Mouse (Mus musculus) neural tube, embryonic 14.5 days (tissue): ENCODE measurements around the gene Gm20388. TPM values are rescaled to one million over a fixed set of nuclear protein-coding genes. Genes with fewer than 3 reads are reported as not detected.

Source experiments
- ATAC-seq: fragments of 200-750 bp; cut with Nextera tagmentation; 2 replicates; pipeline ENCODE4 v1.8.0; 2017; ENCODE audit warnings: low read depth, mild to moderate bottlenecking, moderate TSS enrichment, moderate library complexity
- H3K27ac ChIP-seq: fragments of 300-500 bp; sonication (generic); 2 replicates; pipeline ENCODE4 v1.5.1; 2014; ENCODE audit warnings: low read depth, mild to moderate bottlenecking, control low read depth, low read length, moderate library complexity, mixed read lengths
- H3K27me3 ChIP-seq: fragments of 300-500 bp; sonication (generic); 2 replicates; pipeline ENCODE4 v1.6.1; 2014; ENCODE audit warnings: low read length; ENCODE audit not compliant: control insufficient read depth, insufficient read depth
- H3K36me3 ChIP-seq: fragments of 300-500 bp; sonication (generic); 2 replicates; pipeline ENCODE4 v1.6.1; 2014; ENCODE audit warnings: low read length, mixed read lengths; ENCODE audit not compliant: control insufficient read depth, insufficient read depth
- H3K4me1 ChIP-seq: fragments of 300-500 bp; sonication (generic); 2 replicates; pipeline ENCODE4 v1.6.1; 2014; ENCODE audit warnings: low read length; ENCODE audit not compliant: control insufficient read depth, insufficient read depth
- H3K4me2 ChIP-seq: fragments of 300-500 bp; sonication (generic); 2 replicates; pipeline ENCODE4 v1.6.1; 2014; ENCODE audit warnings: mild to moderate bottlenecking, low read depth, low read length, control low read depth
- H3K4me3 ChIP-seq: fragments of 300-500 bp; sonication (generic); 2 replicates; pipeline ENCODE4 v1.5.1; 2014; ENCODE audit warnings: low read depth, low read length, control low read depth, mixed read lengths
- H3K9ac ChIP-seq: fragments of 300-500 bp; sonication (generic); replicated peaks from 2 replicates; pipeline ENCODE4 v1.6.1; 2014; ENCODE audit warnings: low read depth, mild to moderate bottlenecking, control low read depth, low read length, mixed read lengths
- H3K9me3 ChIP-seq: fragments of 300-500 bp; sonication (generic); 2 replicates; pipeline ENCODE4 v1.6.1; 2016; ENCODE audit warnings: low read length; ENCODE audit not compliant: control insufficient read depth
- WGBS: fragments of 180-500 bp; shearing (Covaris S2); extraction: QIAGEN DNeasy Blood & Tissue Kit; methylation state at CpG from one replicate; pipeline ENCODE4 v1.1.7; 2014; 5-methylcytosine and 5-hydroxymethylcytosine counted together
- polyA plus RNA-seq: library from polyadenylated mRNA; unstranded; fragments of >200 nt; fragmentation: Nextera tagmentation; extraction: Ambion mirVana; gene quantifications from 2 replicates; pipeline ENCODE4 v1.2.1, GENCODE M21; 2014

Gm20388 gene
- polyA plus RNA-seq, 1 experiment from 2014 or later: 10.3 TPM

DNA sequence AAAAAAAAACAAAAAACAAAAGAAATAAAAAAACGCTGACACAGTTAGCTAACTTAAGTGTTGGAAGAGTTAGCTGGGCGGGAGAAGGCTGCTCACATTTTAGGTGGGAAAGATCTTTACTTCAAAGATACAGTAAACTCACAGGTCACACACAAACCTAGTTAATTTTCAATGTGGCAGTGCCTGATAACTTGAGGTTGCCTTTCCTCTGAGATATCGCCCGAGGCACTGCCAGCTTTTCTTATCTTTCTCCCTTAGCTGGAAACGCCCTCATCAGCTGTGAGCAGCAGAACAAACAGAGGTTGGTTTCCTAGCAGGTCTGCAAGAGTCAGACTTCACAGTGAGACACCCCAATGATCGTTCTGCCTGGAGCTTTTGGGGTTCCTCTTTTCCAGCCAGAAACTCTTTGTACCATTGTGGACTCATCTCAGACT is 4078.0 kb downstream of the Gm20388 start:
- Histone ChIP-seq H3K36me3 (no peaks in the 10 kb centered on the region), H3K27ac (no peak overlapping the region), H3K4me2 (no peak overlapping the region), H3K9ac (no peak overlapping the region), H3K27me3 (no peaks in the 10 kb centered on the region), H3K4me3 (no peak overlapping the region), H3K4me1 (no peaks in the 10 kb centered on the region), H3K9me3 (no peaks in the 10 kb centered on the region)
- 88% methylated on average over 6 of the region's 6 CpGs for WGBS
- no peak for ATAC-seq

DNA sequence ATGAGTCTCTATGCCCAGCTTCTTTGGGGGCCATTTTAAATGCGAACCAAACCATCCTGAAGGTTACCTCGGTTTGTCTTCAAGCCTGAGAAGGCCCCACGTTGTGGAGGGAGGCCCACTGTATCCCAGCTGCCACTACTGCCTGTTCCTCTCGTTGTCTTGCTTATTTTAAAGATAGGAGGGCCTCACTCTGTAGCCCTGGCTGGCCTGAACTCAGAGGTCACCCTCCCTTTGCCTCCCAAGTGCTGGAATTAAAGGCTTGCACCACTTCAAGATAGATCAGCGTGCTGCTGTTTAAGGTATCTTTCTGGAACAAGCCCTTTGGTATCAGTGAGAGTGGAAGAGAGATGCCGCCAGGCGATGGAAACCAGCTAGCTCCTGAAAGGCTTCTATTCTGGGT is 4078.5 kb downstream of the Gm20388 start:
- H3K27ac ChIP-seq: no peak overlapping the region
- WGBS: 82% methylated on average over 7 of the region's 7 CpGs
- no peaks in the 10 kb centered on the region for H3K9me3 ChIP-seq
- H3K36me3 ChIP-seq: no peaks in the 10 kb centered on the region
- ATAC-seq: no peak
- no peaks in the 10 kb centered on the region for H3K4me1 ChIP-seq
- no peaks in the 10 kb centered on the region for H3K27me3 ChIP-seq
- H3K4me3 ChIP-seq: no peak overlapping the region
- no peak overlapping the region for H3K4me2 ChIP-seq
- no peak overlapping the region for H3K9ac ChIP-seq

DNA sequence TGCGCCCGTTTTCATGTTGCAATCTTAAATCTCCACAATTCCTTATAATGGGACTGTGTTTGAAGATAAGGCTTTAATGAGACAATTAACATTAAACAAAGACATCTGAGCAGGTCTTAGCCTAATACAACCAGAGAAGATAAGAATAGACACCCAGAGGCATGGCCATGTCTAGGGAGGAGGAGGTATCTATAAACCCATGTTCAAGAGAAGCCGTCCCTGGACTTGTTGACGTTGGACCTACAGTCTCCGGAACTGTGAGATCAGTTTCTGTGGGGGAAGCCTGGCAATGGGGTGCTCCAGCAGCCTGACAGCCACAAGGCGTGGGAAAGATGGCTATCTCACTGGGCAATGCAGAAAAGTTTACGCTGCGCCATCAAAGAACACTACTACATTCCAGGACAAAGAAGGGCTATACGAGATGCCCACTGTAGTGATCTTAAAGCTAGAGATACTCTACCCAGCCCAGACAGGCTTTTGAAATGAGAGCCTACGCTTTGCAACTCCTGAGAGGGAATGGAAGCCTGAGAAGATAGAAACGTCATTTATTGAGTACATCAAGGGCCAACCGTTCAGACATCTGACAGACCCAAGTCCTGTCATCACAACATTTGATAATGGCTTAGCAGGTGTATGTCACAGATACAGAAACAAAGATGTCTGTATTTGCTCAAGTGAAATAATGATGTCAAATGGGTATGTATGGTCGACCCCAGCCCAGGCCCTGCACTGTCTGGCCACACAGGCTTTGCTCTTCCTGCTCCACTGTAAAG is 4079.8 kb downstream of the Gm20388 start:
- H3K36me3 ChIP-seq: 0 out of 2 replicates have a peak, but pooled peaks cover 3% of the 10 kb centered on the region
- H3K27me3 ChIP-seq: no peaks in the 10 kb centered on the region
- no peaks in the 10 kb centered on the region for H3K9me3 ChIP-seq
- WGBS: 92% methylated on average over 13 of the region's 13 CpGs
- no peak overlapping the region for H3K4me3 ChIP-seq
- ATAC-seq: no peak
- no peak overlapping the region for H3K4me2 ChIP-seq
- no peak overlapping the region for H3K27ac ChIP-seq
- H3K4me1 ChIP-seq: no peaks in the 10 kb centered on the region
- H3K9ac ChIP-seq: no peak overlapping the region

DNA sequence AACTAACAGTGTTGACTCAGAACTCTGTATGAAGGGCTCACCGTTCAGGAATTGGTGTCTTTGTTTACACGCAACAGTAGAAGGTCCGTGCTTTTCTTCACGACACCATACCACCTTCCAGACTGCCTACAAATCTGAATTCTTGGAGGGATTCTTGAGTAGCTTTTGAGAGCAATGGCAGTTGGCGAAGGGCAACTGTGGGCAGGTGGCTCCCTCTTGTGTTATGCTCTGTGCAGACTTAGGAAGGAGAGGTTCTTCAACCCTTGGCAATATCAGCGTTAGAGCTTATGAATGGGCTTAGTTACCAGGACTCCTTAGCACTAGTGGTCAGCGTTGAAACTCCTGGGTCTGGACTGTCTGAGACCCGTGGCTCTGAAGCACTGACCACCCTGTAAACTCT is 4081.9 kb downstream of the Gm20388 start:
- Histone ChIP-seq H3K4me1 (no peaks in the 10 kb centered on the region), H3K27me3 (no peaks in the 10 kb centered on the region), H3K4me3 (no peak overlapping the region), H3K9ac (no peak overlapping the region), H3K9me3 (no peaks in the 10 kb centered on the region), H3K4me2 (no peak overlapping the region), H3K36me3 (peaks cover 11% of the 10 kb centered on the region), H3K27ac (no peak overlapping the region)
- no peak for ATAC-seq
- 85% methylated on average over 8 of the region's 8 CpGs for WGBS

DNA sequence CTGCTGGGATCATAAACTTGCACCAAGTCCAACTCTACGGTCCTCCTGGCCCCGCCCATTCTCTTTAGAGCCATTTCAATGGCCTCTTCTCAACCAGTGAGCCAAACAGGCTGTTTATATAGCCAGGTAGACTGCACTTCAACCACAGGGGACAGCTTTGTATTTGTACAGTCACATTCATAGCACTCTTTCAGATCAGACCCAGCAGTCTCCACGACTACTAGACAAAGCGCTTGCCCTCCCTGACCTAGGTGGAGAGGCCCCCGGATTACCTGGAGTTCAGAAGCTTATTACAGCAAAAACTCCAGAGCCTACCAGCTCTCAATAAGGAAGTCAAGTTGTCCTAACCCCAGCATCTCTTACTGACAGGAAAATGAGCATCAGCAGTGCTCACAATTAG is 4083.0 kb downstream of the Gm20388 start:
- Histone ChIP-seq H3K4me3 (no peak overlapping the region), H3K27ac (no peak overlapping the region), H3K4me2 (no peak overlapping the region), H3K27me3 (no peaks in the 10 kb centered on the region), H3K36me3 (peaks cover 11% of the 10 kb centered on the region), H3K9ac (no peak overlapping the region), H3K4me1 (no peaks in the 10 kb centered on the region), H3K9me3 (no peaks in the 10 kb centered on the region)
- 92% methylated on average over 5 of the region's 5 CpGs for WGBS
- ATAC-seq: no peak

DNA sequence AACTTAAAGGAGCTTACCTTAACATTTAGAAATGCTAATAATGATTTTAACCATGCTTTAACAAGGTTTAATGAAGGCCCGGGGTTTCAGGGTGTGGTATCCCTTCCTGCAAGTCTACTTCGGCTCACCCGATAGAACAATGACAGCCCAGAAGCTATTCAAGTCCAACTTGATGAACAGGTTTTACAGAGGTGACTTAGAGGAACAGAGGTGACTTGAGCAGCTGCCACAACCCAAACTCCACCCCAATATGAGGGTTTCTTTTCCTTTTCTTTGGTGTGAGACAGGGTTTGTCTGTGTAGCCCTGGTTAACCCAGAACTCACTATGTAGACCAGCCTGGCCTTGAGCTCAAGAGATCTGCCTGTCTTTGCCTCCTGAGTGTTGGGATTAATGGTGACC is 4083.4 kb downstream of the Gm20388 start:
- H3K27me3 ChIP-seq: no peaks in the 10 kb centered on the region
- no peak for ATAC-seq
- H3K9me3 ChIP-seq: no peaks in the 10 kb centered on the region
- H3K9ac ChIP-seq: no peak overlapping the region
- H3K4me2 ChIP-seq: no peak overlapping the region
- no peaks in the 10 kb centered on the region for H3K4me1 ChIP-seq
- H3K4me3 ChIP-seq: no peak overlapping the region
- H3K27ac ChIP-seq: no peak overlapping the region
- H3K36me3 ChIP-seq: peaks cover 11% of the 10 kb centered on the region
- 97% methylated on average over 3 of the region's 3 CpGs for WGBS

DNA sequence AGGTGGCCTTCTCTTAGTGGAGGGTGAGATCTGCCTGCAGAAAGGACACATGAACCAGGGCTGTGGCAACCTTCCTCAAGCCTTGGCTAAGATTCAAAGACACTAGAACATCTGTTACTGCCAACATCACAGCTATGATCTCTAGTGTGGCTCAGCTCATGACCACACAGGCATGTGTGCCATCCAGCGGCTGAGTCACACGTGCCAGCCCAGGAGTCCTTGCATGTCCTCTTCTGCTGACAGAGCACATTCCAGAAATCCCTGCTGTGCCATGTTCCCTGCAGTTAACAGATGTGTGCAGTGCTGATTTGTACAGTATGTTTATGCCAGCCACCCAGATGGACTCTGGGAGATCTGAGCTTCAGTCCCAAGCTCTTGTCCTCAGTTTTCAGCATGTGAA is 4088.9 kb downstream of the Gm20388 start:
- no peak for ATAC-seq
- Histone ChIP-seq H3K9ac (no peak overlapping the region), H3K4me1 (no peaks in the 10 kb centered on the region), H3K36me3 (peaks cover 33% of the 10 kb centered on the region), H3K27me3 (no peaks in the 10 kb centered on the region), H3K9me3 (no peaks in the 10 kb centered on the region), H3K4me2 (no peak overlapping the region), H3K27ac (no peak overlapping the region), H3K4me3 (no peak overlapping the region)
- 68% methylated on average over 2 of the region's 2 CpGs for WGBS

DNA sequence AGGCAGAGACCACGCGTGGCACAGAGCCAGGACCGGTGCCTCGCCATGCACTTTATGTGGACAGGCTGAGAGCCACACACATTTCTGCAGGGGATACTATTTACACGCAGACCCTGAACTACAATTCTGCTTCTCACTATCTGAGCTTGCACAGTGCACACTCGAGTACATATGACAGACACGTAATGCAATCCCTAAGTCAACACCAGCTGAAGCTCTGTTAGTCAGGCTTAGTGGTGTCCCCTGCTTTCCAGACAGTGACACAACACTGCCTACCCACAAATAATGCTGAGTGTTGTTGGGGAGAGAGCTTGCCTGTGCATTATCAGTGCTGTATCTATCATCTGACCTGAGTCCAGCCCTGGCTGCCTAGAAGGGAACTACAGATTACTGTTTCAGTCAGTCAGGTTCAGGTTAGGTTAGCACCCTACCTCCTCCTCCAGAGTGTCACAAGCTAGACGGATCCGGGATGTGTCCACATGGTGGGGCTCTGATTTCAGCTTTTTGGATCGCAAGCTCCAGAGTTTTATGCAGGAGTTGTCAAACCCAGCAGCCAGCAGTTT is 4092.0 kb downstream of the Gm20388 start:
- WGBS: 96% methylated on average over 10 of the region's 10 CpGs
- Histone ChIP-seq H3K27ac (no peak overlapping the region), H3K4me2 (no peak overlapping the region)

DNA sequence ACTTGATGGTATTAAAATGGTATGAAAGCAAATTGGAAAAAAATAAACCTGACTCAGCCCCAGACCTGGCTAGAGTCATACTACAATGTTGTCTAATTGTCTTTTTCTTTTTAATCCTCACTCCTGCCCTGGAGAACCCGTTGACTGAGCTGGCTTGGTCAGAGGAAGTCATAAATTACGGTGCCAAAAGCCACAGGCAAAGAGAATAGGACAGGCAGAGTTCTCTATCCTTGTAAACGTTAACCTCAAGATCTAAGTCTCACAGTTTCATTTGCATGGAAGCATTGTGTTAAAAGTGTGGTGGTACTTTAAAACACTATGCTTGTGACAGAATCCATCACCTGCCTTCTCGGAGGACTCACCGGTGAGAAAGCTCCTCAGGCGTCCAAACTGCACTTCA is 4097.2 kb downstream of the Gm20388 start:
- no peak overlapping the region for H3K27ac ChIP-seq
- 63% methylated on average over 6 of the region's 6 CpGs for WGBS
- no peaks in the 10 kb centered on the region for H3K4me1 ChIP-seq
- H3K9me3 ChIP-seq: no peaks in the 10 kb centered on the region
- H3K4me3 ChIP-seq: no peak overlapping the region
- no peak for ATAC-seq
- H3K36me3 ChIP-seq: peaks cover 46% of the 10 kb centered on the region
- no peak overlapping the region for H3K4me2 ChIP-seq
- H3K9ac ChIP-seq: no peak overlapping the region
- H3K27me3 ChIP-seq: no peaks in the 10 kb centered on the region

More for the DNA sequence above, 4092.0 kb downstream of the Gm20388 start:
- Histone ChIP-seq H3K27me3 (no peaks in the 10 kb centered on the region), H3K4me1 (no peaks in the 10 kb centered on the region), H3K36me3 (peaks cover 39% of the 10 kb centered on the region), H3K4me3 (no peak overlapping the region), H3K9me3 (no peaks in the 10 kb centered on the region), H3K9ac (no peak overlapping the region)
- ATAC-seq: no peak
